Mouse (Mus musculus) ES-Bruce4 (cell line): Measurements from ENCODE around the gene Cyp2d10.

Experiments
- CTCF ChIP-seq: IDR thresholded peaks from one replicate; pipeline ENCODE4 v1.8.1; 2011; ENCODE audit warnings: low read depth, low read length
- POLR2A ChIP-seq: IDR thresholded peaks from one replicate; pipeline ENCODE4 v1.8.1; 2011; ENCODE audit warnings: low read length; ENCODE audit not compliant: insufficient read depth

DNA sequence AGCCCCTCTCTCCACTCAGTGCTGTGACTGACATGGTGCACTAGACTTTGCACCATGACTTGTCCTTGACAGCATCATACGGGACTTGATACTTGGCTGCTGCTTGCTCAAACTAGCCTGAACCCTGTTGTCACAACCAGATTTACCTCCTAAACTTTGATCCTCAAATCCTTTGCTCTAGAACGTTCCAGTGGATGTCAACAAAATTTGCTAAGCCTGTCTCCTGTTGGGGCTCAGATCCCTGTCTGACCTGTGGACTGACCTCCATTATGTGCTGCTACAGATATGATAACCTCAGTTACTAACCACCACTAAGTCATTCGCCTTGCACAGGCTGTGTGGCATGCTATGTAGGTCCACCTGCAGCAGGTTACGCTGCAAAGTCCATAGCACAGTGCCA, 15.9 kb upstream of the Cyp2d10 start:
- no peak for TF ChIP-seq POLR2A
- no peak for TF ChIP-seq CTCF
